Mouse (Mus musculus) hindbrain, embryonic 11.5 days (tissue): ENCODE measurements at regions not wholly inside any gene's neighbourhood (a gene's known extent, or its start where the extent isn't known, plus 50 kb on each side); places are given as distances from the start of the nearest gene placed in this dataset.

ENCODE experiments used
- ATAC-seq: fragments of 200-750 bp; cut with Nextera tagmentation; 2 replicates; pipeline ENCODE4 v1.8.0; 2017; ENCODE audit warnings: mild to moderate bottlenecking, moderate TSS enrichment, moderate library complexity; ENCODE audit not compliant: low FRiP score
- DNase-seq: peaks from one replicate; pipeline ENCODE4 v3.0.0-alpha.2; 2015; ENCODE audit warnings: low spot score
- H3K27ac ChIP-seq: fragments of 300-500 bp; sonication (generic); 2 replicates; pipeline ENCODE4 v1.5.1; 2014; ENCODE audit warnings: mild to moderate bottlenecking, low read depth, low read length
- H3K27me3 ChIP-seq: fragments of 300-500 bp; sonication (generic); 2 replicates; pipeline ENCODE4 v1.6.1; 2014; ENCODE audit warnings: mild to moderate bottlenecking, low read length, moderate library complexity, mixed read lengths; ENCODE audit not compliant: control insufficient read depth, insufficient read depth
- H3K36me3 ChIP-seq: fragments of 300-500 bp; sonication (generic); 2 replicates; pipeline ENCODE4 v1.6.1; 2014; ENCODE audit warnings: mild to moderate bottlenecking, low read length, moderate library complexity, mixed read lengths; ENCODE audit not compliant: control insufficient read depth, insufficient read depth
- H3K4me1 ChIP-seq: fragments of 300-500 bp; sonication (generic); replicated peaks from 2 replicates; pipeline ENCODE4 v1.6.1; 2014; ENCODE audit warnings: low read length, mixed read lengths; ENCODE audit not compliant: control insufficient read depth, insufficient read depth
- H3K4me2 ChIP-seq: fragments of 300-500 bp; sonication (generic); replicated peaks from 2 replicates; pipeline ENCODE4 v1.6.1; 2014; ENCODE audit warnings: mild to moderate bottlenecking, low read depth, low read length
- H3K4me3 ChIP-seq: fragments of 300-500 bp; sonication (generic); 2 replicates; pipeline ENCODE4 v1.5.1; 2014; ENCODE audit warnings: low read depth, low read length
- H3K9ac ChIP-seq: fragments of 300-500 bp; sonication (generic); 2 replicates; pipeline ENCODE4 v1.6.1; 2014; ENCODE audit warnings: low read depth, low read length
- H3K9me3 ChIP-seq: fragments of 300-500 bp; sonication (generic); 2 replicates; pipeline ENCODE4 v1.6.1; 2016; ENCODE audit warnings: low read length; ENCODE audit not compliant: control insufficient read depth
- WGBS: fragments of 180-500 bp; shearing (Covaris S2); extraction: QIAGEN DNeasy Blood & Tissue Kit; methylation state at CpG from one replicate; pipeline ENCODE4 v1.1.7; 2014; 5-methylcytosine and 5-hydroxymethylcytosine counted together

DNA sequence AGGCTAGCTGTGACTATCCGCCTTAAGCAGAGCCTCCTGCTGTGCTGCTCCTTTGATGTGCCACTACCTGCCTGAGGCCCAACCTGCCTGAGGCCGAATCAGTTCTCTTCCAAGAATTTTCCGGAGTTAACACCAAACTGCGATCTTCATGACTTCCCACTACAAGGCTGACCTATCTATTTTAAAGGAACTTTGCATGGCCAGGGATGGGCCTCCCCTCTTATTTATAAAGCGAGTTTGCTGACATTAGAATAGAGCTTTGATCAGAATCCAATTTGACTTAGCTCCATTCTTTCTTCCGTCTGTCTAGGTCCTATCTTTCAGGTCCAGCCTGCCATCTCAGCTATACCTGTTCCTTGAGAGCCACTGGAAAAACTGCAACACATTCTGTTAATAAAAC lies 194.6 kb upstream of the Cr2 start:
- ATAC-seq (no peak), DNase-seq (peak; percentile 8)
- no peak overlapping the region for H3K27ac ChIP-seq
- no peaks in the 10 kb centered on the region for H3K4me1 ChIP-seq
- WGBS, result 80% methylated on average over 6 of the region's 6 CpGs
- no peak overlapping the region for H3K9ac ChIP-seq
- no peak overlapping the region for H3K4me3 ChIP-seq
- no peak overlapping the region for H3K4me2 ChIP-seq
- no peaks in the 10 kb centered on the region for H3K27me3 ChIP-seq
- no peaks in the 10 kb centered on the region for H3K36me3 ChIP-seq
- no peaks in the 10 kb centered on the region for H3K9me3 ChIP-seq
